Mouse (Mus musculus): ENCODE data around the gene Lmx1b.

- no peak for TF ChIP-seq CTCF (IDR thresholded peaks at IDR 0.05; ENCODE audit: extremely low read depth, insufficient read depth, insufficient read length, insufficient replicate concordance)
- no peak for TF ChIP-seq POLR2A (IDR thresholded peaks at IDR 0.05; ENCODE audit: low read depth, low read length)
Measured at GRCm38 (mm10) chr2:33600520-33600919, 39.8 kb downstream of the Lmx1b start.
